Mouse (Mus musculus): ENCODE results near the gene Dstn.

DNA sequence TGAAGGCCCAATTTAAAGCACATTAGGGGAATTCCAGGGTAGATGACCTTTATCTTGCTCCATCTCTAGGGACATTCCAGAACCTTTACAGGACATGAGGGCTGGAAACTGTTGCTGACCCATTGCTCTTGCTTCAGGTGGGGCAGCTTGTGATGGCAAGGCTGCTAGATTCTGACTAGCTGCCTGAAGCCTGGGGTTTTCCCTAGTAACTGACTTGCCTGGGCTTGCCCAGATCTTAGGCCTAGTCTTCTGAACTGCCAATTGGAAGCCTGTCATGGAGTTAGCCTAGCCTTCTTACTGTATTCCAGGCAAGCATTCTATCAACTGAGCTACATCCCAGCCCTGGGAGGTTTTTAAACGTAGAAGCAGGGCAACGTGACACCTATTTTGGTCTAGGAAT, 5.9 kb upstream of the Dstn start:
- TF ChIP-seq CTCF (IDR thresholded peaks at IDR 0.05; ENCODE audit: low read depth): no peak
- no peak for TF ChIP-seq EP300 (IDR thresholded peaks at IDR 0.05; ENCODE audit: low read depth)
